Mouse (Mus musculus): ENCODE data around the gene Tmem198. TPM values are rescaled to one million over a fixed set of nuclear protein-coding genes. Genes with fewer than 3 reads are reported as not detected.

Gene Tmem198
- 2.6 and 4.9 TPM in 2 replicates for polyA plus RNA-seq (2012; rRNA removed; ENCODE audit: low replicate concordance)

GRCm38 (mm10) chr1:75478916-75479634 is at the start of gene Tmem198, which contains the start of gene Chpf:
Gene Tmem198 (plus strand): TSS chr1:75479532.
Gene Chpf (minus strand): TSS chr1:75479307.

GRCm38 (mm10) chr1:75435475-75436328 is 43.6 kb upstream of the Tmem198 start, which contains the start of gene Gmppa:
Gene Gmppa (plus strand): TSS chr1:75435930.

GRCm38 (mm10) chr1:75450314-75451005 is 28.9 kb upstream of the Tmem198 start, which contains the start of gene Asic4:
Gene Asic4 (plus strand): TSS chr1:75450436.

GRCm38 (mm10) chr1:75505956-75506831 is 26.9 kb downstream of the Tmem198 start, which contains the start of gene Obsl1:
Gene Obsl1 (minus strand): TSS chr1:75506452.

GRCm38 (mm10) chr1:75507006-75507405 is 27.7 kb downstream of the Tmem198 start, which contains the start of gene Inha:
Gene Inha (plus strand): TSS chr1:75507077.

GRCm38 (mm10) chr1:75521321-75522031 is 42.1 kb downstream of the Tmem198 start, which contains the start of gene Stk11ip:
Gene Stk11ip (plus strand): TSS chr1:75521529.

Other genes with a start within 250 kb of the Tmem198 start
- gene A630095N17Rik, start 247.4 kb upstream of the Tmem198 start, polyA plus RNA-seq (2012; rRNA removed; ENCODE audit: low replicate concordance) = not detected in 2 replicates
- gene Dnajb2, start 243.1 kb upstream of the Tmem198 start, polyA plus RNA-seq (2012; rRNA removed; ENCODE audit: low replicate concordance) = 50.7 and 52.0 TPM in 2 replicates
- gene Ptprn, start 215.0 kb upstream of the Tmem198 start, polyA plus RNA-seq (2012; rRNA removed; ENCODE audit: low replicate concordance) = 0.11 and 0.19 TPM in 2 replicates
- not detected in 2 replicates for gene Resp18, start 201.1 kb upstream of the Tmem198 start, polyA plus RNA-seq (2012; rRNA removed; ENCODE audit: low replicate concordance)
- gene Dnpep, start 161.5 kb upstream of the Tmem198 start, polyA plus RNA-seq (2012; rRNA removed; ENCODE audit: low replicate concordance) = 167 and 178 TPM in 2 replicates
- 24.9 and 299 TPM in 2 replicates for gene Des, start 119.2 kb upstream of the Tmem198 start, polyA plus RNA-seq (2012; rRNA removed; ENCODE audit: low replicate concordance)
- gene Speg, start 104.2 kb upstream of the Tmem198 start, polyA plus RNA-seq (2012; rRNA removed; ENCODE audit: low replicate concordance) = 28.4 and 38.3 TPM in 2 replicates
- gene Gmppa, start 43.6 kb upstream of the Tmem198 start, polyA plus RNA-seq (2012; rRNA removed; ENCODE audit: low replicate concordance) = 137 and 159 TPM in 2 replicates
- gene Asic4, start 29.1 kb upstream of the Tmem198 start, polyA plus RNA-seq (2012; rRNA removed; ENCODE audit: low replicate concordance) = 0.08 TPM in 1 of 2 replicates, not detected in the other
- 66.9 and 145 TPM in 2 replicates for gene Chpf, start 225 bp upstream of the Tmem198 start, polyA plus RNA-seq (2012; rRNA removed; ENCODE audit: low replicate concordance)
- gene Obsl1, start 26.9 kb downstream of the Tmem198 start, polyA plus RNA-seq (2012; rRNA removed; ENCODE audit: low replicate concordance) = 26.9 and 31.8 TPM in 2 replicates
- 10.1 and 17.2 TPM in 2 replicates for gene Inha, start 27.5 kb downstream of the Tmem198 start, polyA plus RNA-seq (2012; rRNA removed; ENCODE audit: low replicate concordance)
- 38.0 and 64.2 TPM in 2 replicates for gene Stk11ip, start 42.0 kb downstream of the Tmem198 start, polyA plus RNA-seq (2012; rRNA removed; ENCODE audit: low replicate concordance)
- 22.8 and 23.7 TPM in 2 replicates for gene Slc4a3, start 66.7 kb downstream of the Tmem198 start, polyA plus RNA-seq (2012; rRNA removed; ENCODE audit: low replicate concordance)